Comparison of ENCODE assay signal across 20 mouse cellular contexts in the genomic region with DNA sequence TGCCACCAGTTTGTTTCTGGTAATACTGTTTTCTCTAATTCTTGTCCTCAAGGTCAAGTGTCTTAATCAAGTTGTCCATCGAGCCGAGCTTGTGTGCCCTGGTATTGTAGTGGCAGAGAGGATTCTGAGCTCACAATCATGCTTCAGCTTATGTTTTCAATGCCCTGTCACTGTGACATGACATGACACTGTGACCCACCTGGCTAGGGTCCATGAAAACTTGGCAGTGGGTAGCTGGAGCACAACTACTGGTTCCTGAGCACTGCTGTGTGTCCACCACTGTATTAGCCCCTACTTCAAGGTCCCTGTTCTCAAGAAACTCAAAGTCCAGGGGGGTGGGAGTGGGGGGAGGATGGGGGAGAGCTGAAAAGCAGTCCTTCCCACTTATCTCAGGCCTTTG.
A peak's percentile ranks its signal among the peaks of the same experiment; 100 is the strongest.
DNase-seq lines count a peak whose midpoint lies in the region; ATAC-seq and TF ChIP-seq lines count a peak whose summit lies in the region.
"Had no signal": no experiment of that assay in that cellular context is flagged by ENCODE, and none has a peak within 500 bp of the region (broad histone marks: within the 10 kb centered on the region; RNA-seq: fewer than 3 reads in every experiment).

No protein-coding gene starts in this region.

- no peak for TF ChIP-seq POLR2A in liver, adult 2 months (IDR thresholded peaks at IDR 0.05; ENCODE audit: extremely low read depth, insufficient read depth, low read length)

- H3K9ac ChIP-seq in liver, adult 2 months (ENCODE audit: low read depth, low read length): no peak overlapping the region
- no peak overlapping the region for H3K9ac ChIP-seq in liver, embryonic 11.5 days (ENCODE audit: low read depth, low read length)
- H3K9ac ChIP-seq: embryonic facial prominence, embryonic 15.5 days; hindbrain, embryonic 15.5 days had no signal

- no peak overlapping the region for H3K4me3 ChIP-seq in heart, embryonic 10.5 days
- H3K4me3 ChIP-seq in liver, adult 2 months (ENCODE audit: insufficient read depth, low read depth, low read length): no peak overlapping the region
- H3K4me3 ChIP-seq in liver, embryonic 11.5 days (ENCODE audit: low read depth, low read length): no peak overlapping the region
- no peak overlapping the region for H3K4me3 ChIP-seq in midbrain, embryonic 10.5 days
- H3K4me3 ChIP-seq: embryonic facial prominence, embryonic 15.5 days; hindbrain, embryonic 15.5 days had no signal

- H3K36me3 ChIP-seq in heart, embryonic 10.5 days: no peaks in the 10 kb centered on the region
- H3K36me3 ChIP-seq in liver, adult 2 months (ENCODE audit: control insufficient read depth, insufficient read depth, low read length): no peaks in the 10 kb centered on the region
- no peaks in the 10 kb centered on the region for H3K36me3 ChIP-seq in liver, embryonic 11.5 days (ENCODE audit: control insufficient read depth, insufficient read depth, low read length)
- H3K36me3 ChIP-seq in midbrain, embryonic 10.5 days: no peaks in the 10 kb centered on the region
- H3K36me3 ChIP-seq: embryonic facial prominence, embryonic 15.5 days; G1E; hindbrain, embryonic 15.5 days had no signal

- no peaks in the 10 kb centered on the region for H3K9me3 ChIP-seq in heart, embryonic 10.5 days
- no peaks in the 10 kb centered on the region for H3K9me3 ChIP-seq in liver, embryonic 11.5 days (ENCODE audit: control insufficient read depth, low read length)
- no peaks in the 10 kb centered on the region for H3K9me3 ChIP-seq in midbrain, embryonic 10.5 days (replicated peaks)
- H3K9me3 ChIP-seq: embryonic facial prominence, embryonic 15.5 days; G1E; hindbrain, embryonic 15.5 days had no signal

- no peak for ATAC-seq in liver, embryonic 11.5 days (replicated peaks; ENCODE audit: low FRiP score)
- ATAC-seq: intestine, embryonic 16.5 days had no signal

- H3K27me3 ChIP-seq in heart, embryonic 10.5 days (ENCODE audit: insufficient read depth, poor library complexity, severe bottlenecking): no peaks in the 10 kb centered on the region
- no peaks in the 10 kb centered on the region for H3K27me3 ChIP-seq in liver, adult 2 months (ENCODE audit: control insufficient read depth, insufficient read depth, low read length)
- no peaks in the 10 kb centered on the region for H3K27me3 ChIP-seq in liver, embryonic 11.5 days (replicated peaks; ENCODE audit: control insufficient read depth, insufficient read depth, low read length)
- H3K27me3 ChIP-seq in midbrain, embryonic 10.5 days (ENCODE audit: low read depth, poor library complexity, severe bottlenecking): no peaks in the 10 kb centered on the region
- H3K27me3 ChIP-seq: embryonic facial prominence, embryonic 15.5 days; hindbrain, embryonic 15.5 days had no signal

- peak; percentile 63 for DNase-seq in adrenal gland, postnatal 10 days
- no peak for DNase-seq in adrenal gland, postnatal 4 days (ENCODE audit: low spot score in 2 of 2)
- peak; percentile 92 for DNase-seq in heart, adult 11 months
- DNase-seq in heart, embryonic 10.5 days (ENCODE audit: low spot score): no peak
- peak; percentile 63 for DNase-seq in liver, adult 2 months (ENCODE audit: extremely low read depth, low read depth, low spot score)
- no peak for DNase-seq in liver, embryonic 11.5 days (ENCODE audit: low spot score)
- no peak for DNase-seq in Muller cell, postnatal 12 days (ENCODE audit: inconsistent ontology term)
- no peak for DNase-seq in midbrain, embryonic 10.5 days (ENCODE audit: low spot score)
- DNase-seq: cerebellum, postnatal 14 days; embryo, embryonic 11 days; kidney, postnatal 10 days; layer of hippocampus, adult 9-11 months; lung, adult 2 months; lung, postnatal 36 days; right cerebral cortex, postnatal 14 days had no signal

- no peaks in the 10 kb centered on the region for H3K4me1 ChIP-seq in heart, embryonic 10.5 days
- H3K4me1 ChIP-seq in liver, adult 2 months (ENCODE audit: control insufficient read depth, insufficient read depth, low read length): no peaks in the 10 kb centered on the region
- H3K4me1 ChIP-seq in liver, embryonic 11.5 days (replicated peaks; ENCODE audit: control insufficient read depth, insufficient read depth, low read length): no peaks in the 10 kb centered on the region
- no peaks in the 10 kb centered on the region for H3K4me1 ChIP-seq in midbrain, embryonic 10.5 days
- H3K4me1 ChIP-seq: embryonic facial prominence, embryonic 15.5 days; hindbrain, embryonic 15.5 days had no signal

- no peak for TF ChIP-seq CTCF in liver, adult 2 months (IDR thresholded peaks at IDR 0.05; ENCODE audit: low read depth, low read length)

- WGBS in heart, embryonic 10.5 days: 86% methylated on average over 2 of the region's 2 CpGs
- 52% methylated on average over 2 of the region's 2 CpGs for WGBS in liver, adult 2 months
- WGBS in liver, embryonic 11.5 days: 84% methylated on average over 2 of the region's 2 CpGs
- 88% methylated on average over 2 of the region's 2 CpGs for WGBS in midbrain, embryonic 10.5 days

- no peak overlapping the region for H3K27ac ChIP-seq in heart, embryonic 10.5 days
- no peak overlapping the region for H3K27ac ChIP-seq in liver, adult 2 months (replicated peaks; ENCODE audit: insufficient read depth, low read depth, low read length)
- no peak overlapping the region for H3K27ac ChIP-seq in liver, embryonic 11.5 days (ENCODE audit: low read depth, low read length)
- no peak overlapping the region for H3K27ac ChIP-seq in midbrain, embryonic 10.5 days (replicated peaks)
- H3K27ac ChIP-seq: embryonic facial prominence, embryonic 15.5 days; hindbrain, embryonic 15.5 days; stomach, postnatal 0 days had no signal

- no peaks in the 10 kb centered on the region for H3K79me2 ChIP-seq in liver, adult 2 months (ENCODE audit: control insufficient read depth, insufficient read depth, low read length)

- H3K4me2 ChIP-seq in liver, embryonic 11.5 days: no peak overlapping the region
- H3K4me2 ChIP-seq: embryonic facial prominence, embryonic 15.5 days; hindbrain, embryonic 15.5 days had no signal

Comparison
In these comparisons a context has a peak if more than half of its experiments do, and no peak if none do; other contexts are left out.
1. DNase-seq: peak in adrenal gland, postnatal 10 days (single experiment), heart, adult 11 months (single experiment) and liver, adult 2 months (single experiment); none in adrenal gland, postnatal 4 days (0 of 2), heart, embryonic 10.5 days (single experiment), liver, embryonic 11.5 days (single experiment), Muller cell, postnatal 12 days (single experiment) and midbrain, embryonic 10.5 days (single experiment).